In the genomic region with DNA sequence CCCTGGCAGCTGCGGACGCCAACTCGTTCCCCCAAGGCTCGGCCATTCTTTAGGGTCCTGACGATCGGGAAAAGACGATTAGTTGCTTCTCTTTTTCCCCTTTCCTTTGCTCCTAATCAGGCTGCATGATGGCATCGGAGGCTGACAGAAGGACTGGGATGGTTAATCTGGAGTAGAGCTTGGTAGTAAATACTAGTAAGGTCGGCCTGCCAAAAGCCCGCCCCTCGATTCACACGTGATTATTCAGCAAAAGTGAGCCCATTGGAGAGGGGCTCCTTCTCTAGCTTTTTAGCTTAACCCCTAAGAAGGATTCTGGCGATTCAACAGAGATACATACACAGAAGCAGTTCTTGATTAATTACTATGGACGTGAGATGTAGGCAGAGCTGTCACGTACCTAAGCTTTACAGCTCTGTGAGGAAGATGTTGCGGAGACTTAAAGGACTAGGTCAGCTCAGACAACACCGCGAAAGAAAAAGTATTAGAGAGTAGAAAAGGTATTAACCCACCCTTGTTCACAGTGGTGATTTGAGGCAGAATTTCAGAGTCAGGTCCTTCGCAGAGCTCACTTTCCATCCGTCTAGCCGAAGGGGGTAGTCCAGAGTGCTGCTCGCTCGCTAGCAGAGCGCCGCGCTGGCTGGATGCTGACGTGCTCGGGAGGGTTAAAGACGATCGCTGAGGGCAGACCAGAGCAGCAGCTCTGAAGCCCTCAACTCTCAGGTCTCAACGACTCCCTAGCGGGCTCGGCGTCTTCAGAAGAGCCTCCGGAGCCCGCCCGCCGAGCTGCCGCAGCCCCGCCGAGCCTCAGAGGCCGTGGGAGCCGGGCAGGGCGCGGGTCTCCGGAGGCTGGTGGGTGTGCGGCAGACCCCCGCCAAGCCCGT, we compare ENCODE assay signal across 8 mouse cellular contexts. TPM values are rescaled to one million over a fixed set of nuclear protein-coding genes. Genes with fewer than 3 reads are reported as not detected.
DNase-seq lines count a peak whose midpoint lies in the region; ATAC-seq lines count a peak whose summit lies in the region.

No protein-coding gene starts in this region.

- H3K9ac ChIP-seq in forebrain, embryonic 14.5 days (ENCODE audit: low read length) = peak overlapping the region; percentile 81

- under 1% methylated on average over 49 of the region's 49 CpGs for WGBS in forebrain, embryonic 14.5 days

- H3K27me3 ChIP-seq in forebrain, embryonic 14.5 days (replicated peaks; ENCODE audit: control insufficient read depth, insufficient read depth, low read length) = peaks cover 26% of the 10 kb centered on the region

- DNase-seq in MN1 (ENCODE audit: low spot score) = peak; percentile 51
- DNase-seq in forebrain, embryonic 14.5 days (ENCODE audit: low spot score) = peak; percentile 74
- peak; percentile 76 to 81 for DNase-seq in heart, postnatal 36 days
- peak; percentile 67 to 70 for DNase-seq in layer of hippocampus, postnatal 10 days (ENCODE audit: low spot score in 2 of 2)
- peak; percentile 73 to 83 for DNase-seq in lung, postnatal 4 days
- peak; percentile 73 for DNase-seq in retina, postnatal 1 day
- DNase-seq in urinary bladder, postnatal 36 days (ENCODE audit: low spot score in 2 of 2) = peak; percentile 48 to 80

- H3K4me1 ChIP-seq in forebrain, embryonic 14.5 days (ENCODE audit: control insufficient read depth, insufficient read depth, low read length) = peaks cover 2% of the 10 kb centered on the region; the same call in 1 of the 2 replicates

- peak overlapping the region; percentile 76; the same call in 1 of the 2 replicates for H3K27ac ChIP-seq in forebrain, embryonic 14.5 days (ENCODE audit: low read depth, low read length)

- H3K9me3 ChIP-seq in forebrain, embryonic 14.5 days (replicated peaks; ENCODE audit: control insufficient read depth, low read length) = no peaks in the 10 kb centered on the region

- intact Hi-C loops in heart, postnatal 36 days (cut with DNase I) = loop anchor here (5.0 kb wide), 2 partner anchors 188 to 828 kb away; no protein-coding TSS in a partner anchor

- H3K36me3 ChIP-seq in forebrain, embryonic 14.5 days (ENCODE audit: control insufficient read depth, insufficient read depth, low read length) = no peaks in the 10 kb centered on the region

- ATAC-seq in cerebellum, adult (ENCODE audit: insufficient number of reproducible peaks, low FRiP score, low TSS enrichment) = 0 out of 2 replicates have a peak, but pooled peaks have one; percentile 36
- peak; percentile 43 for ATAC-seq in forebrain, embryonic 14.5 days

- H3K4me2 ChIP-seq in forebrain, embryonic 14.5 days (ENCODE audit: low read length) = peak overlapping the region; percentile 89

- H3K4me3 ChIP-seq in forebrain, embryonic 14.5 days (ENCODE audit: low read depth, low read length) = peak overlapping the region; percentile 70

RNA-seq across cellular contexts. Expression of a gene that starts 1.6 kb away (rescaled TPM):
- 9.9 and 10.4 TPM in 2 replicates for polyA plus RNA-seq in forebrain, embryonic 14.5 days (2014; fragmentation: Nextera tagmentation; extraction: Ambion mirVana)
- total RNA-seq in heart, postnatal 36 days (2021) = 10 to 100 TPM; 13.0 to 16.6 TPM
- 1 to 10 TPM; 6.7 to 8.5 TPM for total RNA-seq in layer of hippocampus, postnatal 10 days (2021)

RNA-seq across cellular contexts. Expression of a gene that starts 11.0 kb away (rescaled TPM):
- polyA plus RNA-seq in forebrain, embryonic 14.5 days (2014; fragmentation: Nextera tagmentation; extraction: Ambion mirVana) = 33.9 and 34.8 TPM in 2 replicates
- 10 to 100 TPM; 42.4 to 45.3 TPM for total RNA-seq in heart, postnatal 36 days (2021)
- 10 to 100 TPM; 31.6 to 33.7 TPM for total RNA-seq in layer of hippocampus, postnatal 10 days (2021)

Comparison
In these comparisons a context has a peak if more than half of its experiments do, and no peak if none do; other contexts are left out.
1. Peak in every context shown above with its lines: DNase-seq, ATAC-seq, H3K4me3 ChIP-seq and H3K27ac ChIP-seq.